ENCODE assay signal across 7 mouse cellular contexts in the genomic region with DNA sequence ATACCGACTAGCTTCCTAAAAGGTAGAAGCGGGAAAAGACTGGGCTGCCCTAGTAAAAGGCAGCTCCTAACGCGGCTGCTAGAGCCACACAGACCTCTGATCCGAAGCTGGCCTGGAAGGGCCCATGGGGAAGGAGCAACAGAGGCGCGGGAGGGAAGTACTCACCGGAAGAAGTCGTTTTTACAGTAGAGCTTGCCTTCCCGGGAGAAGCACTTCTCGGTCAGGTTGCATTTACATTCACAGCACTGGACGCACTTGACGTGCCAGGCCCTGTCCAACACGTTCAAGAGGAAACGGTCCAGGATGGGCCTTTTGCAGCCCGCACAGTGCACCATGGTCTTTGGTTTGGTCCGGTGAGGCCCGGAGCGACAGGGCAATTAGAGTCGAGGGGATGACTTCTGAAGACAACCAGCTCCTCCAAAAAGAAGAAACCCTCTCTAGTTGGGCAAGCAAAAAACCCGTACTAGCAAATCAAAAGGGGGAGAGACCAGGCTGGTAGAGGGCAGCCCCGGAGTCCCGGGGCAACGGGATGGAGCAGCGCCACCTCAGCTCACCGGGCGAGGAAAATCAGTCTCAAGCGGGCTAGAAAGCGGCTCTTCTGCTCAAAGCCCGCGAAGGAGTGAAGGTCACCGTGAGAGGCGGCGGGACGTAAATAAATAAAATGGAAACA. TPM values are rescaled to one million over a fixed set of nuclear protein-coding genes. Genes with fewer than 3 reads are reported as not detected.
DNase-seq lines count a peak whose midpoint lies in the region; ATAC-seq and TF ChIP-seq lines count a peak whose summit lies in the region.

No protein-coding gene starts in this region.

- no peaks in the 10 kb centered on the region for H3K36me3 ChIP-seq in testis, adult 2 months (ENCODE audit: control insufficient read depth, insufficient read depth, low read length)
- H3K36me3 ChIP-seq in forebrain, embryonic 12.5 days (replicated peaks) = no peaks in the 10 kb centered on the region
- H3K36me3 ChIP-seq in kidney, embryonic 14.5 days (ENCODE audit: control insufficient read depth, insufficient read depth, low read length) = peaks cover 7% of the 10 kb centered on the region; the same call in 1 of the 2 replicates
- no peaks in the 10 kb centered on the region for H3K36me3 ChIP-seq in neural tube, embryonic 11.5 days (ENCODE audit: control insufficient read depth, insufficient read depth, low read length)

- under 1% methylated on average over 35 of the region's 35 CpGs for WGBS in forebrain, embryonic 12.5 days
- WGBS in kidney, embryonic 14.5 days = under 1% methylated on average over 35 of the region's 35 CpGs
- under 1% methylated on average over 35 of the region's 35 CpGs for WGBS in neural tube, embryonic 11.5 days

- H3K9me3 ChIP-seq in forebrain, embryonic 12.5 days = no peaks in the 10 kb centered on the region
- no peaks in the 10 kb centered on the region for H3K9me3 ChIP-seq in kidney, embryonic 14.5 days (ENCODE audit: control insufficient read depth, low read length)
- H3K9me3 ChIP-seq in neural tube, embryonic 11.5 days (ENCODE audit: control insufficient read depth, low read length) = no peaks in the 10 kb centered on the region

- no peak for ATAC-seq in forebrain, embryonic 12.5 days (ENCODE audit: low FRiP score)
- no peak for ATAC-seq in kidney, embryonic 14.5 days (ENCODE audit: low FRiP score, low TSS enrichment)
- no peak for ATAC-seq in neural tube, embryonic 11.5 days (ENCODE audit: insufficient read depth, low FRiP score, low TSS enrichment)
- ATAC-seq in megakaryocyte progenitor cell, adult 5-6 weeks (replicated peaks; ENCODE audit: poor library complexity) = no peak

- no peak overlapping the region for H3K27ac ChIP-seq in testis, adult 2 months (ENCODE audit: control insufficient read depth, insufficient read depth, low read depth, low read length)
- 0 out of 2 replicates have a peak overlapping the region, but pooled peaks have one; percentile 13 for H3K27ac ChIP-seq in forebrain, embryonic 12.5 days
- peak overlapping the region; percentile 42; the same call in 1 of the 2 replicates for H3K27ac ChIP-seq in kidney, embryonic 14.5 days (ENCODE audit: low read depth, low read length)
- peak overlapping the region; percentile 60 for H3K27ac ChIP-seq in neural tube, embryonic 11.5 days (ENCODE audit: low read depth, low read length)

- peaks cover 16% of the 10 kb centered on the region for H3K27me3 ChIP-seq in testis, adult 2 months (ENCODE audit: control insufficient read depth, insufficient read depth, low read length)
- peaks cover 100% of the 10 kb centered on the region for H3K27me3 ChIP-seq in forebrain, embryonic 12.5 days
- peaks cover 92% of the 10 kb centered on the region for H3K27me3 ChIP-seq in kidney, embryonic 14.5 days (ENCODE audit: control insufficient read depth, insufficient read depth, low read length)
- peaks cover 94% of the 10 kb centered on the region for H3K27me3 ChIP-seq in neural tube, embryonic 11.5 days (ENCODE audit: control insufficient read depth, insufficient read depth, low read length)

- H3K9ac ChIP-seq in forebrain, embryonic 12.5 days = peak overlapping the region; percentile 56
- H3K9ac ChIP-seq in kidney, embryonic 14.5 days (ENCODE audit: low read depth, low read length) = peak overlapping the region; percentile 78
- peak overlapping the region; percentile 66 for H3K9ac ChIP-seq in neural tube, embryonic 11.5 days (ENCODE audit: low read length)

- H3K4me3 ChIP-seq in testis, adult 2 months (ENCODE audit: control insufficient read depth, low read depth, low read length) = peak overlapping the region; percentile 41
- H3K4me3 ChIP-seq in forebrain, embryonic 12.5 days (replicated peaks) = peak overlapping the region; percentile 46
- peak overlapping the region; percentile 56 for H3K4me3 ChIP-seq in kidney, embryonic 14.5 days (ENCODE audit: low read length)
- peak overlapping the region; percentile 53 for H3K4me3 ChIP-seq in neural tube, embryonic 11.5 days (ENCODE audit: low read depth, low read length)

- peak overlapping the region; percentile 85 for H3K4me2 ChIP-seq in forebrain, embryonic 12.5 days
- peak overlapping the region; percentile 69 for H3K4me2 ChIP-seq in kidney, embryonic 14.5 days (replicated peaks; ENCODE audit: low read depth, low read length)
- peak overlapping the region; percentile 86 for H3K4me2 ChIP-seq in neural tube, embryonic 11.5 days (ENCODE audit: low read depth)

- no peak for TF ChIP-seq CTCF in testis, adult 2 months (IDR thresholded peaks at IDR 0.05; ENCODE audit: control insufficient read depth, insufficient read depth, insufficient replicate concordance, low read depth, low read length)

- no peak for DNase-seq in testis, postnatal 14 days (ENCODE audit: low spot score)
- peak; percentile 54 for DNase-seq in neural tube, embryonic 11.5 days (ENCODE audit: low spot score)
- DNase-seq in adrenal gland, adult 18-20 months (ENCODE audit: low spot score in 2 of 2) = no peak

- TF ChIP-seq POLR2A in testis, adult 2 months (IDR thresholded peaks at IDR 0.05; ENCODE audit: control insufficient read depth, low read depth, low read length) = no peak

- peaks cover 25% of the 10 kb centered on the region for H3K4me1 ChIP-seq in testis, adult 2 months (ENCODE audit: control insufficient read depth, insufficient read depth, low read length)
- peaks cover 48% of the 10 kb centered on the region for H3K4me1 ChIP-seq in forebrain, embryonic 12.5 days
- peaks cover 2% of the 10 kb centered on the region; the same call in 1 of the 2 replicates for H3K4me1 ChIP-seq in kidney, embryonic 14.5 days (ENCODE audit: control insufficient read depth, insufficient read depth, low read length)
- peaks cover 13% of the 10 kb centered on the region for H3K4me1 ChIP-seq in neural tube, embryonic 11.5 days (ENCODE audit: control insufficient read depth, insufficient read depth, low read length)

RNA-seq across cellular contexts. Expression of gene Lhx1, which starts 1.4 kb away (rescaled TPM):
- polyA plus RNA-seq in testis, adult 2 months (2012; rRNA removed) = 3.9 and 5.8 TPM in 2 replicates
- polyA plus RNA-seq in forebrain, embryonic 12.5 days (2016; fragmentation: Nextera tagmentation; extraction: Ambion mirVana) = 16.4 and 16.8 TPM in 2 replicates
- polyA plus RNA-seq in kidney, embryonic 14.5 days (2014; fragmentation: Nextera tagmentation; extraction: Ambion mirVana) = 40.0 and 41.0 TPM in 2 replicates
- polyA plus RNA-seq in neural tube, embryonic 11.5 days (2014; fragmentation: Nextera tagmentation; extraction: Ambion mirVana) = 42.4 and 46.3 TPM in 2 replicates
- not detected for total RNA-seq in adrenal gland, adult 18-20 months (2021)
- not detected in 2 replicates for total RNA-seq in megakaryocyte progenitor cell, adult 5-6 weeks (2015)
- total RNA-seq in megakaryocyte progenitor cell, adult 5-6 weeks (2017) = 0.07 TPM in 1 of 2 replicates, not detected in the other

RNA-seq across cellular contexts. Expression of gene Aatf, which starts 10.7 kb away (rescaled TPM):
- polyA plus RNA-seq in testis, adult 2 months (2012; rRNA removed) = 16.6 and 16.8 TPM in 2 replicates
- 53.4 and 63.4 TPM in 2 replicates for polyA plus RNA-seq in forebrain, embryonic 12.5 days (2016; fragmentation: Nextera tagmentation; extraction: Ambion mirVana)
- 49.5 and 60.6 TPM in 2 replicates for polyA plus RNA-seq in kidney, embryonic 14.5 days (2014; fragmentation: Nextera tagmentation; extraction: Ambion mirVana)
- 54.4 and 55.8 TPM in 2 replicates for polyA plus RNA-seq in neural tube, embryonic 11.5 days (2014; fragmentation: Nextera tagmentation; extraction: Ambion mirVana)
- 10 to 100 TPM; 19.8 to 21.6 TPM for total RNA-seq in adrenal gland, adult 18-20 months (2021)
- 56.9 and 60.5 TPM in 2 replicates for total RNA-seq in megakaryocyte progenitor cell, adult 5-6 weeks (2015)
- 98.8 and 108 TPM in 2 replicates for total RNA-seq in megakaryocyte progenitor cell, adult 5-6 weeks (2017)
